Mouse (Mus musculus) right cerebral cortex, postnatal 14 days (tissue): Measurements from ENCODE around the gene Hagh.

Source experiments
- DNase-seq: peaks from one replicate; pipeline ENCODE4 v3.0.0; 2022

The Hagh gene

GRCm38 (mm10) chr17:24850773-24851127 is 10.8 kb downstream of the Hagh start:
- DNase-seq = no peak

GRCm38 (mm10) chr17:24851381-24852125 is 11.6 kb downstream of the Hagh start:
- no peak for DNase-seq

GRCm38 (mm10) chr17:24855838-24856464 is 16.0 kb downstream of the Hagh start:
- no peak for DNase-seq

- no peak for DNase-seq
Measured at GRCm38 (mm10) chr17:24856589-24856988, 16.6 kb downstream of the Hagh start.

- no peak for DNase-seq
Measured at GRCm38 (mm10) chr17:24857831-24858470, 18.0 kb downstream of the Hagh start.

GRCm38 (mm10) chr17:24858967-24859366 is 19.0 kb downstream of the Hagh start:
- no peak for DNase-seq

GRCm38 (mm10) chr17:24860076-24860475 is 20.1 kb downstream of the Hagh start:
- DNase-seq = no peak

GRCm38 (mm10) chr17:24861785-24862184 is 21.8 kb downstream of the Hagh start:
- DNase-seq = no peak

- no peak for DNase-seq
Measured at GRCm38 (mm10) chr17:24865776-24866175, 25.8 kb downstream of the Hagh start, which contains the start of gene Igfals. Gene Igfals (plus strand): TSS chr17:24865997.

GRCm38 (mm10) chr17:24867914-24868313 is 28.0 kb downstream of the Hagh start:
- DNase-seq = no peak

GRCm38 (mm10) chr17:24873695-24874404 is 33.9 kb downstream of the Hagh start:
- DNase-seq = no peak

- DNase-seq = no peak
Measured at GRCm38 (mm10) chr17:24874405-24874745, 34.4 kb downstream of the Hagh start.

- DNase-seq = no peak
Measured at GRCm38 (mm10) chr17:24874989-24875388, 35.0 kb downstream of the Hagh start.

- DNase-seq = no peak
Measured at GRCm38 (mm10) chr17:24877336-24878116, 37.6 kb downstream of the Hagh start.

GRCm38 (mm10) chr17:24878117-24878397 is 38.1 kb downstream of the Hagh start:
- no peak for DNase-seq

GRCm38 (mm10) chr17:24878531-24878930 is 38.6 kb downstream of the Hagh start:
- DNase-seq = no peak

- no peak for DNase-seq
Measured at GRCm38 (mm10) chr17:24881738-24882440, 41.9 kb downstream of the Hagh start.

- no peak for DNase-seq
Measured at GRCm38 (mm10) chr17:24884391-24884790, 44.4 kb downstream of the Hagh start.

- no peak for DNase-seq
Measured at GRCm38 (mm10) chr17:24885356-24886133, 45.6 kb downstream of the Hagh start.

- peak; percentile 99 for DNase-seq
Measured at GRCm38 (mm10) chr17:24886134-24886931, 46.4 kb downstream of the Hagh start, which contains the start of the genes Nubp2 and Spsb3. Gene Nubp2 (minus strand): TSS chr17:24886349. Gene Spsb3 (plus strand): TSS chr17:24886643.

- DNase-seq = no peak
Measured at GRCm38 (mm10) chr17:24886932-24887271, 47.0 kb downstream of the Hagh start.
